Mouse (Mus musculus) embryo, embryonic 10.5 days (tissue): ENCODE results near the gene Aldh1a3.

Experiments used
- DNase-seq: peaks from one replicate; pipeline ENCODE4 v3.0.0-alpha.2; 2015; ENCODE audit warnings: low spot score

Gene Aldh1a3

GRCm38 (mm10) chr7:66416829-66417228 lies 10.5 kb downstream of the Aldh1a3 start:
- no peak for DNase-seq

DNA sequence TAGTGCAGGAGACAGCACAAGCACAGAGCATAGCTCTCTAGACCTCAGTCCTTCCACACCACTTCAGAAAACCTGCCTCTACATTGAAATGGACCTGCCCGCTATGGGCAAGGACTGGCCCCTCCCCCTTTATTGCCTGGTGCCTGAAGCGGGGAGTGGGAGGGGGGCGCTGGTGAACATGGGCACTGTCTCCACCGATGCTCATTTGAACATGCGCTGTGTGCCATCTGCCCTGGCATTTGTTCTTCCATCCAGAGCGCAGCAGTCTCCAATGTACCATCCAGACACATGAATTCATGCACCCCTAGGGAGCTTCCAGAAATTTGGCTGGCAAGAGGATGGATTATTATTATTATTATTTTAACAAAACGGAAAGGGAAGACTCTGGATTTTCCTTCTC lies 14.2 kb downstream of the Aldh1a3 start:
- DNase-seq = no peak

DNA sequence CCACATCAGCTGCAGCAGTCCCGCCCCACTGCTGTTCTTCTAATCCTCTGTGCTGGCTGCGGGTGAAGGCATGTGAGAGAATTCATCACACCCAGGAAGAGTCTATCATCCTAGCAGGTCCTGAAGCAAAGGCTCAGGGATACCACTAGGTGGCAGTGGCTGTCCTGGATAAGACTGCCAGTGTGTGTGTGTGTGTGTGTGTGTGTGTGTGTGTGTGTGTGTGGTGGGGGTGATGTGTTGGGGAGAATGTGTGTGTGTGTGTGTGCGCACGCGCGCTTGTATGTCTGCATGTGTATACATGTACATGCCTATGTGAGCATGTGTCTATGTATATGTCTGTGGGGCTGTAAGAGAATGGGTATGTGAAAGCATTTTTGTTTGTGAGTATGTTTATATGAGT lies 17.9 kb downstream of the Aldh1a3 start:
- DNase-seq = peak; percentile 69

GRCm38 (mm10) chr7:66406971-66407370 lies 20.3 kb downstream of the Aldh1a3 start:
- no peak for DNase-seq

GRCm38 (mm10) chr7:66405951-66406721 lies 21.2 kb downstream of the Aldh1a3 start:
- no peak for DNase-seq

DNA sequence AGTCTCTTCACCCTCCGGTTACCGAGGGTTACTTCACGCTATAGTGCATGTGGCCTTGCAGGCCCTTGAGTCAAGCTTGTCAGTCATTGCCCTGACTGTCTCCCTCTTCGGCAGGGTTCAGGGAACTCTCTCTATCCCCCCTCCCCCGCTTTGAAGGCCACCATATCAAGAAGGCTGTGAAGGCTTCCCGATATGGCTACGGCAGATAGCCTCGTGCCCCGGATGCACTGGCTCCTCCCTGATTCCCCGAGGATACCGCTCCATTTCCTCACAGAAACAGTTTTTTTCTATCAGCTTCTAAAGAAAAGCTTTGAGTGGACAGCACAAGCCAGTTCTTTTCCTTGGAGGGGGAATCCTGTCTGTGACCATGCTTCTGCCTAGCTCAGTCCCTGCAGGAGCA lies 21.8 kb downstream of the Aldh1a3 start:
- DNase-seq = no peak

DNA sequence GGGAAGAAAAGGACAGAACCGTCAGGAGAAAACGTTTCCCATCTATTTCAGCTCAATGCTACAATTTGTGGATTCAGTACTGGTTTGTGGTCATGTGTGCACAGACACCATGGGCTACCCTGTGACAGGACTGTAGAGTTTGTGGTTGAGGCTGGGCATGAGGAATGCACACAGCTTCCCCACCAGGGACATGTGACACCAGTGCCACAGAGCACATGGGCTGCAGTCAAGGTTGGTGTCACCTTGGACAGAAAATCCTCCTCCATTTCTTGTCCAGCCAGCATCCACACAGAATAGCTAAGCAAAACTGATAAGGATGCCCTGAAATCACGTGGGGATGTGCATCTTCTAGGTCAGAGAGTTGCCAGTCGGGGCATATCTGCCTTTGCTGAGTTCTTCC lies 22.5 kb downstream of the Aldh1a3 start:
- no peak for DNase-seq

- DNase-seq = no peak
Measured at GRCm38 (mm10) chr7:66404141-66404540, 23.2 kb downstream of the Aldh1a3 start.

DNA sequence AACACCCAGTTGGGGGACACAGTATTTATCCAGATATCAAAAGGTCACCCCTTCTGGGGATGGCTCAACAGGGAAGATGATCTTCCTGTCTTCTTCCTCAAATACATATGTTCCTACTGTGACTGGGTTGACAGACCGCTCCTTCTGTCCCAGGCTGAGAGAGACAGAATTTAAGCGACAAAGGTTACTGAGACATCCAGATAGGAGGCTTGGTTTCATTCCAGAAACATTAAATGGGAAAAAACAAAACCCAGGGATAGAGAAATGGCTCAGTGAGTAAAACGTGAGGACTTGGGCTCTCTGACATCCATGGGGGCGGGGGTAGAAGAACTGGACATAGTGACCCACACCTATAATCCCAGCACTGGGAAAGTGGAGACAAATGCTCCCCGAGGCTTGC lies 24.4 kb downstream of the Aldh1a3 start:
- no peak for DNase-seq

- DNase-seq = no peak
Measured at GRCm38 (mm10) chr7:66401605-66402004, 25.7 kb downstream of the Aldh1a3 start.

DNA sequence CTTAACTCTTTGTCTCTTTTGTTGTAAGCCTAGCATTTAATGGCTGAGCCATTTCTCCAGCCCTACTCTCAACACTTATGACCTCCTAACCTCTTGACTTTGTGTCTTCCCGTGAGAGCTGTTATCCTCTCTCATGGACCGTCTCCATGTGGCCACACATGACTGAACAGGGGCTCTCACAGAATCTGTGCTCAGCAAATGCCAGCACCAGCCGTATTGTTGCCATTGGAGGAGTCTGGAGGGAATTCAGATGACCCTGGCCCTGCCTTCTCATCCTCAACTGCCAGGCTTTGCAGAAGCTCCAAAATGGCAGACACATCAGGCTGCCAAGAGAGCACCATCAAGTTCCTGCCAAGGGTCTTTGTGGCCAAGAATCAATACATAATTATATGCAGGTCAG lies 30.0 kb downstream of the Aldh1a3 start:
- no peak for DNase-seq

- DNase-seq = peak; percentile 91
Measured at GRCm38 (mm10) chr7:66388621-66389532, 38.4 kb downstream of the Aldh1a3 start.

GRCm38 (mm10) chr7:66387813-66388521 lies 39.4 kb downstream of the Aldh1a3 start, which contains the start of gene Lrrk1:
TSS of gene Lrrk1 (minus strand) at chr7:66388350.
- DNase-seq = peak; percentile 79

- DNase-seq = peak; percentile 55
Measured at GRCm38 (mm10) chr7:66387419-66387812, 39.9 kb downstream of the Aldh1a3 start.

DNA sequence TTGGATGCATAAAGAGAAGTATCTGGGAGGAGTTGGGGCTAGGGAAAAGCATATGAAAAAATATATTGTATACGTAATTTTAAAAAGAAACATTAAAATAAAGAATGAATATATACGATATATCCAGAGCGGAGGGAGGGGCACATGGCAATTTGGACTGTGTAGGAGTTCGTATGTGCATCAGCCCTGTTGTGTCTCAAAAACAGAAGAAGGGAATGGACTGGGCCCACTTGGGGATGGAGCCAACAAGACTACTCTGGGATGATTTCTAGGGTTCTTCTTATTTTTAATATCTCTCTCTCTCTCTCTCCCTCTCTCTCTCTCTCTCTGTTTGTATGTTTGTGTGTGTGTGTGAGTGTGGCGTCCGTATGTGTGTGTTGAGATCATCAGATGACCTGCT lies 40.9 kb downstream of the Aldh1a3 start:
- no peak for DNase-seq

DNA sequence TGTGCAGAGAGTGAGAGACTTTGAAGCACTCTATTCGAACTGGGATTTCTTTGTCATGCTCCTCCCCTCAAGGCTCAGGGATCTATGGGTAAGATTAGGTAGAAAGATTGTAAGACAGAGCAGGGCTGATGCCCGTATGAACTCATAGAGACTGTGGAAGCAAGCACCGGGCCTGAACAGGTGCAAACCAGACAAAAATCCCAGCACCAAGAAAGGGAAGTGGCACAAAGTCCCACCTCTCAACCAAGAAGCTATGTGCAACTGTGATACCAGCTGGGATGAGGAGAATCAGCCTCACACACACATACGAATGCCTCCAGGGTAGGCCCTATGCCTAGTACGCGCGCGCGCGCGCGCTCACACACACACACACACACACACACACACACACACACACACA lies 41.5 kb downstream of the Aldh1a3 start:
- no peak for DNase-seq

DNA sequence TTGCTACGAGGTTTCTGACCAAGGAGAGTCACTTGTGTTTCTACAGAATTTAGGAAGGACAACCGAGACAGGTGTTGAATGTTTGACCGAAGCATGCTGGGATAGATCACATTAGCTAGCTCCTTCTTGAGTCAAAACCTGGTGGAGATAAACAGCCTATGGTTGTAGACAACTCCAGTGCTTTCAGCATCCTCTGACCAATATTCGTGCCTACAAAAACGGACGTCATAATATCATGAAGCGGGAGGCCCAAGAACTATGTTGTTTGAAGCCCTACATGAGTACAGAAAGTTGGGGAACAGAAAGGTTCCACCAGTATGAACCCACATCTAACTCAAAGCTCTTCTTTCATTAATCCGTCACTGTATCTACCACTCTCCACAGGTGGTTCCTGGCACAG lies 42.4 kb downstream of the Aldh1a3 start:
- no peak for DNase-seq

GRCm38 (mm10) chr7:66384213-66384612 lies 43.1 kb downstream of the Aldh1a3 start:
- DNase-seq = no peak

DNA sequence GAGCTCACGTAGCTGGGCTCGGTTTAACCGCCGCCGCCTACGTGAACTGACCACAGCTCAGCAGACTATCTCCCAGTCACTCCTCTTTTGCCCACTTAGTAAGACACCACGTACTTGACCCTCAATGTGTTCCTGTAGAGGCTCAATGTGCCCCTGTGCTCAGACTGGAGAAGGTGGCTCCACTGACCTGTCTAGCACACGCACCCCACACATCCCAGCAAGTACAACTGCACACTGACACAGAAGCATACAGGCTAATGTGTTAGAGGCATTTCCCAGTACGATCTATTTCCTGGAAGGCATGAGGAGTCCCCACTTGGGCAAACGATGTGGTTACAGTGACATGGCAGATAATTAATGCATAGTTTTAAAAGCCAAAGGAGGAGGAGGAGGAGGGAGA lies 50.8 kb downstream of the Aldh1a3 start:
- no peak for DNase-seq

DNA sequence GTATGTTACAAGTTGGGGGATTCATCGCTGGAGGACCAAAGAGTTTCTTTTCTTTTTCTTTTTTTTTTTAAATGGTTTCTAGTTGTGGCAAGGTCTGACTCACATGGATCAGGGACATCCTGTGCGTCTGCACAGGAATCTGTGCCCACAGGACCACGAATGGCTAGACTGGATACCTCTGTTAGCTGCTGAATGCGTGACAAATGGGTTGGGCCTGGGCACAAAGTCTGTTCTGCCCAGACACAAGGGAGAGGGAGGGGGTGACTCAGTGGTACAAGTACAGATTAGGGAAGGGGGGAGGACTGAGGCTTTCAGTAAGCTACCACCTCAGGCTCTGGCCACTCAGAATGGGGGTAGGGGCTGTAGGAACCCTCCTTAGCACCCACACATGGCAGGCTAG lies 51.6 kb downstream of the Aldh1a3 start:
- DNase-seq = no peak

DNA sequence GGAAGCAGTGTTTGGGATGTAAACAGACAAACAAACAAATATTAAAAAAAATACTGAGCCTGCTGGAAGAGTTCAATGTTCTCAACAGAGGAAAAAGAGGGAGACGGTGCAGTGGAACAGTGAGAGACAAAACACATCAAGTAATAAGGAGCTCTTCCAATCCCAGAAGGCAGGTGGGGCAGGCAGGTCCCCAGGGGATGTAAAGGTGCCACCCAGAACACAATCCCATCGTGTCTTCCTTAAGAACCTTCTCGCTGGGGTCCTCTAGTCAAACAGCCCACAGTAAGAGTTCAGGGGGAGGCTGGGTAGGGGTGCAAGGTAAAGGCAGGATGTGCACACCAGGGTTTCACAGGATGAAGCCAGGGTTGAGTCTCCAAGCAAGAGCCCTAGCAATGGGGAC lies 53.9 kb downstream of the Aldh1a3 start:
- DNase-seq = no peak

DNA sequence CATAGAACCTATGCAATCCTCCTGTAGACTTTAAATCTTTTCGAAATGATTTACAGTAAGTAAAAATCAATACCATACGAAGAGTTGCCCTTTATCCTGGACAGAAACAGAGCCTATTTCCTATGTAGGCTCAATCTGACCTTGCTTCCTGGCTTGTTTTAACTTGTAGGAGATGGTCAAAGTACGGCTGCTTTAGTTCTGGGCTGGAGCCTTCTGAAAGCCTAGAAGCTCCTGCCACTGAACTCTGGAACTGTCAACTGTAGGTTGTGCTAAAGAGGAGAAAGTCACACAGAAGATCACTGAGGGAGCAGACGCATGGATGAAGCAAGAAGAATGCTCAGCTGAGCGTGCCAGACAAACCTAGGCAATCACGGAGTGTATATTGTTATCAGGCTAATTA lies 56.3 kb downstream of the Aldh1a3 start:
- no peak for DNase-seq
